Mouse (Mus musculus): ENCODE data around the gene Pla2g16. TPM values are rescaled to one million over a fixed set of nuclear protein-coding genes. Genes with fewer than 3 reads are reported as not detected.

The Pla2g16 gene
- polyA plus RNA-seq, 1 experiment from 2014 or later, result 5.0 TPM

- no peak overlapping the region for H3K9ac ChIP-seq
- H3K4me1 ChIP-seq, result no peaks in the 10 kb centered on the region
- 0 out of 2 replicates have a peak, but pooled peaks cover 4% of the 10 kb centered on the region for H3K27me3 ChIP-seq
- H3K36me3 ChIP-seq (replicated peaks), result no peaks in the 10 kb centered on the region
- WGBS, result 76% methylated on average over 4 of the region's 4 CpGs
- H3K4me3 ChIP-seq (replicated peaks), result no peak overlapping the region
- no peak for ATAC-seq (ENCODE audit: low FRiP score)
- H3K27ac ChIP-seq, result no peak overlapping the region
- no peaks in the 10 kb centered on the region for H3K9me3 ChIP-seq
- no peak overlapping the region for H3K4me2 ChIP-seq
Measured at GRCm38 (mm10) chr19:7551550-7552300, 5.5 kb upstream of the Pla2g16 start.

- 85% methylated on average over 2 of the region's 2 CpGs for WGBS
- H3K27me3 ChIP-seq, result 0 out of 2 replicates have a peak, but pooled peaks cover 4% of the 10 kb centered on the region
- no peak for ATAC-seq (ENCODE audit: low FRiP score)
Measured at GRCm38 (mm10) chr19:7552301-7552673, 5.0 kb upstream of the Pla2g16 start.

GRCm38 (mm10) chr19:7553441-7553840 lies 3.8 kb upstream of the Pla2g16 start:
- H3K9me3 ChIP-seq, result no peaks in the 10 kb centered on the region
- H3K4me2 ChIP-seq, result no peak overlapping the region
- no peak for ATAC-seq (ENCODE audit: low FRiP score)
- no peaks in the 10 kb centered on the region for H3K36me3 ChIP-seq (replicated peaks)
- peaks cover 5% of the 10 kb centered on the region; the same call in 1 of the 2 replicates for H3K4me1 ChIP-seq
- H3K27me3 ChIP-seq, result peaks cover 13% of the 10 kb centered on the region; the same call in 1 of the 2 replicates
- H3K9ac ChIP-seq, result no peak overlapping the region
- H3K4me3 ChIP-seq (replicated peaks), result no peak overlapping the region
- no peak overlapping the region for H3K27ac ChIP-seq

More at GRCm38 (mm10) chr19:7552301-7552673, 5.0 kb upstream of the Pla2g16 start:
- no peak overlapping the region for H3K4me2 ChIP-seq
- no peaks in the 10 kb centered on the region for H3K9me3 ChIP-seq
- H3K4me1 ChIP-seq, result no peaks in the 10 kb centered on the region
- H3K4me3 ChIP-seq (replicated peaks), result no peak overlapping the region
- no peaks in the 10 kb centered on the region for H3K36me3 ChIP-seq (replicated peaks)
- H3K9ac ChIP-seq, result no peak overlapping the region
- H3K27ac ChIP-seq, result no peak overlapping the region

- no peaks in the 10 kb centered on the region for H3K36me3 ChIP-seq (replicated peaks)
- WGBS, result 68% methylated on average over 4 of the region's 4 CpGs
Measured at GRCm38 (mm10) chr19:7554881-7555280, 2.4 kb upstream of the Pla2g16 start.

GRCm38 (mm10) chr19:7556641-7557040 lies 618 bp upstream of the Pla2g16 start:
- WGBS, result 86% methylated on average over 1 of the region's 1 CpGs
- ATAC-seq (ENCODE audit: low FRiP score), result no peak
- H3K4me1 ChIP-seq, result peaks cover 5% of the 10 kb centered on the region; the same call in 1 of the 2 replicates
- H3K27ac ChIP-seq, result no peak overlapping the region
- no peaks in the 10 kb centered on the region for H3K36me3 ChIP-seq (replicated peaks)
- no peak overlapping the region for H3K4me2 ChIP-seq
- peaks cover 13% of the 10 kb centered on the region; the same call in 1 of the 2 replicates for H3K27me3 ChIP-seq
- H3K9ac ChIP-seq, result no peak overlapping the region
- no peak overlapping the region for H3K4me3 ChIP-seq (replicated peaks)
- no peaks in the 10 kb centered on the region for H3K9me3 ChIP-seq

More at GRCm38 (mm10) chr19:7554881-7555280, 2.4 kb upstream of the Pla2g16 start:
- H3K27me3 ChIP-seq, result peaks cover 13% of the 10 kb centered on the region; the same call in 1 of the 2 replicates
- H3K27ac ChIP-seq, result no peak overlapping the region
- no peaks in the 10 kb centered on the region for H3K9me3 ChIP-seq
- no peak for ATAC-seq (ENCODE audit: low FRiP score)
- no peak overlapping the region for H3K9ac ChIP-seq
- peaks cover 5% of the 10 kb centered on the region; the same call in 1 of the 2 replicates for H3K4me1 ChIP-seq
- no peak overlapping the region for H3K4me2 ChIP-seq
- H3K4me3 ChIP-seq (replicated peaks), result no peak overlapping the region

GRCm38 (mm10) chr19:7557844-7558243 lies 585 bp downstream of the Pla2g16 start:
- WGBS, result 6% methylated on average over 4 of the region's 4 CpGs
- 0 out of 2 replicates have a peak overlapping the region, but pooled peaks have one; percentile 42 for H3K9ac ChIP-seq
- ATAC-seq (ENCODE audit: low FRiP score), result no peak

GRCm38 (mm10) chr19:7558675-7559074 lies 1.4 kb downstream of the Pla2g16 start:
- no peaks in the 10 kb centered on the region for H3K9me3 ChIP-seq
- no peaks in the 10 kb centered on the region for H3K36me3 ChIP-seq (replicated peaks)
- H3K4me2 ChIP-seq, result no peak overlapping the region
- H3K27me3 ChIP-seq, result peaks cover 13% of the 10 kb centered on the region; the same call in 1 of the 2 replicates
- 87% methylated on average over 4 of the region's 4 CpGs for WGBS
- H3K27ac ChIP-seq, result no peak overlapping the region
- no peak overlapping the region for H3K9ac ChIP-seq
- peaks cover 5% of the 10 kb centered on the region; the same call in 1 of the 2 replicates for H3K4me1 ChIP-seq
- H3K4me3 ChIP-seq (replicated peaks), result no peak overlapping the region
- ATAC-seq (ENCODE audit: low FRiP score), result no peak

More at GRCm38 (mm10) chr19:7557844-7558243, 585 bp downstream of the Pla2g16 start:
- Histone ChIP-seq H3K27ac (no peak overlapping the region), H3K4me3 (replicated peaks) (peak overlapping the region; percentile 36), H3K4me1 (peaks cover 5% of the 10 kb centered on the region; the same call in 1 of the 2 replicates), H3K27me3 (peaks cover 13% of the 10 kb centered on the region; the same call in 1 of the 2 replicates), H3K9me3 (no peaks in the 10 kb centered on the region), H3K36me3 (replicated peaks) (no peaks in the 10 kb centered on the region), H3K4me2 (peak overlapping the region; percentile 60)

GRCm38 (mm10) chr19:7559986-7560385 lies 2.7 kb downstream of the Pla2g16 start:
- H3K4me3 ChIP-seq (replicated peaks), result no peak overlapping the region
- H3K4me1 ChIP-seq, result peaks cover 5% of the 10 kb centered on the region; the same call in 1 of the 2 replicates
- H3K27me3 ChIP-seq, result peaks cover 13% of the 10 kb centered on the region; the same call in 1 of the 2 replicates
- H3K27ac ChIP-seq, result no peak overlapping the region
- H3K9me3 ChIP-seq, result no peaks in the 10 kb centered on the region
- ATAC-seq (ENCODE audit: low FRiP score), result no peak
- H3K4me2 ChIP-seq, result no peak overlapping the region
- WGBS, result 82% methylated on average over 4 of the region's 4 CpGs
- H3K9ac ChIP-seq, result no peak overlapping the region
- H3K36me3 ChIP-seq (replicated peaks), result no peaks in the 10 kb centered on the region

GRCm38 (mm10) chr19:7561456-7561855 lies 4.2 kb downstream of the Pla2g16 start:
- no peaks in the 10 kb centered on the region for H3K36me3 ChIP-seq (replicated peaks)
- H3K9me3 ChIP-seq, result no peaks in the 10 kb centered on the region
- WGBS, result 79% methylated on average over 3 of the region's 3 CpGs
- ATAC-seq (ENCODE audit: low FRiP score), result no peak
- no peak overlapping the region for H3K9ac ChIP-seq
- H3K4me1 ChIP-seq, result peaks cover 5% of the 10 kb centered on the region; the same call in 1 of the 2 replicates
- H3K4me3 ChIP-seq (replicated peaks), result no peak overlapping the region
- H3K4me2 ChIP-seq, result no peak overlapping the region
- H3K27me3 ChIP-seq, result peaks cover 11% of the 10 kb centered on the region; the same call in 1 of the 2 replicates
- H3K27ac ChIP-seq, result no peak overlapping the region

- Histone ChIP-seq H3K4me1 (peaks cover 2% of the 10 kb centered on the region), H3K27me3 (peaks cover 6% of the 10 kb centered on the region; the same call in 1 of the 2 replicates), H3K36me3 (replicated peaks) (no peaks in the 10 kb centered on the region), H3K4me2 (no peak overlapping the region), H3K27ac (no peak overlapping the region), H3K4me3 (replicated peaks) (no peak overlapping the region), H3K9ac (no peak overlapping the region), H3K9me3 (no peaks in the 10 kb centered on the region)
- WGBS, result 83% methylated on average over 10 of the region's 10 CpGs
- no peak for ATAC-seq (ENCODE audit: low FRiP score)
Measured at GRCm38 (mm10) chr19:7562601-7563129, 5.4 kb downstream of the Pla2g16 start.

GRCm38 (mm10) chr19:7563676-7564075 lies 6.4 kb downstream of the Pla2g16 start:
- Histone ChIP-seq H3K4me2 (no peak overlapping the region), H3K9me3 (no peaks in the 10 kb centered on the region), H3K9ac (no peak overlapping the region), H3K27ac (no peak overlapping the region), H3K27me3 (no peaks in the 10 kb centered on the region), H3K4me1 (peaks cover 2% of the 10 kb centered on the region; the same call in 1 of the 2 replicates), H3K4me3 (replicated peaks) (no peak overlapping the region), H3K36me3 (replicated peaks) (no peaks in the 10 kb centered on the region)
- no peak for ATAC-seq (ENCODE audit: low FRiP score)
- WGBS, result 88% methylated on average over 2 of the region's 2 CpGs

GRCm38 (mm10) chr19:7564457-7564856 lies 7.2 kb downstream of the Pla2g16 start:
- peaks cover 2% of the 10 kb centered on the region; the same call in 1 of the 2 replicates for H3K4me1 ChIP-seq
- no peaks in the 10 kb centered on the region for H3K9me3 ChIP-seq
- WGBS, result 96% methylated on average over 1 of the region's 1 CpGs
- no peaks in the 10 kb centered on the region for H3K27me3 ChIP-seq
- H3K9ac ChIP-seq, result no peak overlapping the region
- no peak overlapping the region for H3K4me2 ChIP-seq
- H3K4me3 ChIP-seq (replicated peaks), result no peak overlapping the region
- no peaks in the 10 kb centered on the region for H3K36me3 ChIP-seq (replicated peaks)
- no peak overlapping the region for H3K27ac ChIP-seq
- no peak for ATAC-seq (ENCODE audit: low FRiP score)

Measured in forebrain, embryonic 12.5 days (tissue).